Mouse (Mus musculus) embryonic facial prominence, embryonic 14.5 days (tissue): ENCODE results near the gene Prg2. TPM values are rescaled to one million over a fixed set of nuclear protein-coding genes. Genes with fewer than 3 reads are reported as not detected.

ENCODE experiments used
- ATAC-seq: fragments of 200-750 bp; cut with Nextera tagmentation; 2 replicates; pipeline ENCODE4 v1.8.0; 2017; ENCODE audit warnings: low read depth, moderate number of reproducible peaks, moderate TSS enrichment
- DNase-seq: peaks from one replicate; pipeline ENCODE4 v3.0.0-alpha.2; 2015; ENCODE audit warnings: low spot score
- H3K27ac ChIP-seq: fragments of 300-500 bp; sonication (generic); replicated peaks from 2 replicates; pipeline ENCODE4 v1.5.1; 2014; ENCODE audit warnings: low read depth, mild to moderate bottlenecking, low read length, moderate library complexity
- H3K27me3 ChIP-seq: fragments of 300-500 bp; sonication (generic); replicated peaks from 2 replicates; pipeline ENCODE4 v1.6.1; 2014; ENCODE audit warnings: low read length; ENCODE audit not compliant: control insufficient read depth, insufficient read depth
- H3K36me3 ChIP-seq: fragments of 300-500 bp; sonication (generic); 2 replicates; pipeline ENCODE4 v1.6.1; 2014; ENCODE audit warnings: low read length, mixed read lengths; ENCODE audit not compliant: control insufficient read depth, insufficient read depth
- H3K4me1 ChIP-seq: fragments of 300-500 bp; sonication (generic); 2 replicates; pipeline ENCODE4 v1.6.1; 2014; ENCODE audit warnings: antibody characterized with exemption, low read length; ENCODE audit not compliant: control insufficient read depth, insufficient read depth
- H3K4me2 ChIP-seq: fragments of 300-500 bp; sonication (generic); 2 replicates; pipeline ENCODE4 v1.6.1; 2014; ENCODE audit warnings: low read depth, mild to moderate bottlenecking, low read length, moderate library complexity, mixed read lengths
- H3K4me3 ChIP-seq: fragments of 300-500 bp; sonication (generic); 2 replicates; pipeline ENCODE4 v1.5.1; 2014; ENCODE audit warnings: low read depth, mild to moderate bottlenecking, low read length
- H3K9ac ChIP-seq: fragments of 300-500 bp; sonication (generic); 2 replicates; pipeline ENCODE4 v1.6.1; 2014; ENCODE audit warnings: low read depth, mild to moderate bottlenecking, low read length, moderate library complexity, mixed read lengths
- H3K9me3 ChIP-seq: fragments of 300-500 bp; sonication (generic); 2 replicates; pipeline ENCODE4 v1.6.1; 2016; ENCODE audit warnings: low read length; ENCODE audit not compliant: control insufficient read depth
- WGBS: fragments of 180-500 bp; shearing (Covaris S2); extraction: QIAGEN DNeasy Blood & Tissue Kit; methylation state at CpG from one replicate; pipeline ENCODE4 v1.1.7; 2014; 5-methylcytosine and 5-hydroxymethylcytosine counted together
- polyA plus RNA-seq: library from polyadenylated mRNA; unstranded; fragments of >200 nt; fragmentation: Nextera tagmentation; extraction: Ambion mirVana; gene quantifications from 2 replicates; pipeline ENCODE4 v1.2.1, GENCODE M21; 2014

The Prg2 gene
- polyA plus RNA-seq, 1 experiment from 2014 or later, result not detected

DNA sequence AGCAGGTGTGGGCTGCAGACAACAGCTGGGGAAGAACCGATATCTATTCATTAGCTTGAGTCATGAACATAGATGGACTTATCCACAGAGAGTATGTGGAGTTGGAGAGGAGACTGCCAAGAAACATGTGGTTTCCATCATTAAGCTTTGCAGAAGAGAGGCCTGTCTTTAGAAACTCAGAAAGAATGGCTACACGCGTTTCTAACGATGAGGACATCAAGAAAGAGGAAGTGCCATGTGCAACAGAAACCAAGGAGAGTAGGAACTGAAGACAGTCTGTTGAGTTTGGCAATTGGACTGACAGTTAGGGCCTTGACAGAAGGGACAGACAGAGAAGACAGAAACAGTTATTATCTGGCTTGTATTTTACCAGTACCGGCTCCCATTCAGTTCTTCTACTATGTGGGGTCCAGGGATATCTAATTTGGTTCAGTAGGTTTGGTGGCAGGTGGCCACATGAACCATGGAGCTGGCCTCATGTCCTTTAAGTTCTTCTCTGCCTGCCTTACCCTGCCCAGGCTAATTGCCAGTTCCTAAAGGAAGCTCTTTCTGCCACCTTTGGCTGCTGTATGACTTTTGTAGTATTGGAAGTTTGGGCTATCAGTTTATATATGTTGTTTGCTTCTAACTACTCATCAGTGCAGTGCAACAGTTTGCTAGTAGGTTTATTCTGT is 12.8 kb upstream of the Prg2 start:
- no peaks in the 10 kb centered on the region for H3K9me3 ChIP-seq
- WGBS, result 83% methylated on average over 5 of the region's 5 CpGs
- no peak overlapping the region for H3K27ac ChIP-seq
- DNase-seq (no peak), ATAC-seq (no peak)
- no peaks in the 10 kb centered on the region for H3K27me3 ChIP-seq
- H3K9ac ChIP-seq, result no peak overlapping the region
- H3K4me3 ChIP-seq, result no peak overlapping the region
- no peaks in the 10 kb centered on the region for H3K36me3 ChIP-seq
- no peak overlapping the region for H3K4me2 ChIP-seq
- no peaks in the 10 kb centered on the region for H3K4me1 ChIP-seq

DNA sequence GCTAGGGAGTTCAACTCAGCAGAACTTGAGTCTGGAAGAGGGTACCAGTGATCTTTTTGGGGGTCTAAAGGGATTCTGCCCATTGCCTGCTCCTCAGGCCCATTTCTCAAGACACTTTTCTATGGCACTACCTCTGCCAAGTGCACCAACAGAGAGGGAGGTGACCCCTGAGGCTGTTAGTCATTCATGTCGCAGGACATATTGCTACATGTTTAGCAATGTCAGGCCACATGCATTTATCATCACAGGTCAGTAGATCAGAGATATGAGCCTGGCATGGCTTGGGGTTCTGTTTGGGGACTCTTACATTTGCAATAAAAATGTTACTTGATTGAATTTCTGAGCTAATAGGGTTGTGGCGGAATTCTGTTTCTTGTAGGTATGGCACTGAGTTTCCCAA is 4.7 kb upstream of the Prg2 start:
- H3K27me3 ChIP-seq, result no peaks in the 10 kb centered on the region
- 91% methylated on average over 2 of the region's 2 CpGs for WGBS
- no peak overlapping the region for H3K9ac ChIP-seq
- no peak overlapping the region for H3K27ac ChIP-seq
- no peak overlapping the region for H3K4me3 ChIP-seq
- no peaks in the 10 kb centered on the region for H3K4me1 ChIP-seq
- H3K4me2 ChIP-seq, result no peak overlapping the region
- DNase-seq, result no peak
- H3K36me3 ChIP-seq, result no peaks in the 10 kb centered on the region
- H3K9me3 ChIP-seq, result no peaks in the 10 kb centered on the region
- ATAC-seq, result no peak

DNA sequence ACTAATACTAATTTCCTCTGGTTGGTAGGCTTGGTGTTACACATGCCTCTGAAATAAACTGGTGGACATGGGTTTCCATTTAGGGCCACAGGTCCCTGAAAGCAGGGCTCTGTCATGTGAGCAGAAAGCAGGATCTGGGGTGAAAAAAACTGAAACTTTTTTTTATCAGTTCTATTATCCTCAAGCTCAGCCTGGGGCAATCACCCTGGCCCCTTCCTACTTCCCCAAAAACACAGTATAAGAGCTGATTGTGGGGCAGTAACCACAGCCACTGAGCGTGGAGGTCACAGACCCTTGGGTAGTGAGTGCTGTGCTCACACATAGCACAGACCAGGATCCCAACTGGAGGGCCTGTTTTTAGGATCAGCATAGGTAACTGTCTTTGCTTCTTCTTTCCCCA is 7.7 kb downstream of the Prg2 start, which contains the start of gene Prg3:
TSS of gene Prg3 (plus strand) at position 286 of the 400 bp plus-strand sequence.
- no peak within 1 kb of the TSS for H3K9ac ChIP-seq
- ATAC-seq (no peak), DNase-seq (no peak)
- H3K27me3 ChIP-seq, result no peaks in the 10 kb centered on the region
- no peak within 1 kb of the TSS for H3K27ac ChIP-seq
- WGBS, result 52% methylated on average over 1 of the region's 1 CpGs
- H3K4me1 ChIP-seq, result no peaks in the 10 kb centered on the region
- H3K36me3 ChIP-seq, result no peaks in the 10 kb centered on the region
- no peaks in the 10 kb centered on the region for H3K9me3 ChIP-seq
- H3K4me3 ChIP-seq, result no peak within 1 kb of the TSS
- H3K4me2 ChIP-seq, result no peak within 1 kb of the TSS

DNA sequence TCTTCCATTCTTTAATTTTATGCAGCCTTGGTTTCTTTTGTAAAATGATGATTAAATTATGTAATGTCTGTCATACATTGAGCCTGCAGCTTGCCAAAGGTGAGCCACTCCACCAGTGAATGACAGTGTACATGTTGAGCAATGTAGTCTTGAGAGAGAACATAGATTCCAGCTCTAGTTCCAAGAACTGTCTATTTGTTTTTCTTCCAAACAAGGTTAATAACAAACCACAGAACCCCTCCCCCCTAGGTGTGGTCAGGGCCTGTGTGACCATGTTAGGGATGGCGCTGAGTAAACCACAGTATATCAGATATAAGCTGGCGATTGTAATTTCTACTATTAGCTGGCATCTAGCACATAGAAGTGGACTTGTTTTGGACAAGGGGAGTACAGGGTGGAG is 16.1 kb downstream of the Prg2 start:
- DNase-seq (no peak), ATAC-seq (no peak)
- no peaks in the 10 kb centered on the region for H3K27me3 ChIP-seq
- H3K4me2 ChIP-seq, result no peak overlapping the region
- H3K27ac ChIP-seq, result no peak overlapping the region
- no peak overlapping the region for H3K9ac ChIP-seq
- H3K4me3 ChIP-seq, result no peak overlapping the region
- H3K36me3 ChIP-seq, result no peaks in the 10 kb centered on the region
- no peaks in the 10 kb centered on the region for H3K4me1 ChIP-seq
- WGBS, result 76% methylated on average over 2 of the region's 2 CpGs
- H3K9me3 ChIP-seq, result no peaks in the 10 kb centered on the region

DNA sequence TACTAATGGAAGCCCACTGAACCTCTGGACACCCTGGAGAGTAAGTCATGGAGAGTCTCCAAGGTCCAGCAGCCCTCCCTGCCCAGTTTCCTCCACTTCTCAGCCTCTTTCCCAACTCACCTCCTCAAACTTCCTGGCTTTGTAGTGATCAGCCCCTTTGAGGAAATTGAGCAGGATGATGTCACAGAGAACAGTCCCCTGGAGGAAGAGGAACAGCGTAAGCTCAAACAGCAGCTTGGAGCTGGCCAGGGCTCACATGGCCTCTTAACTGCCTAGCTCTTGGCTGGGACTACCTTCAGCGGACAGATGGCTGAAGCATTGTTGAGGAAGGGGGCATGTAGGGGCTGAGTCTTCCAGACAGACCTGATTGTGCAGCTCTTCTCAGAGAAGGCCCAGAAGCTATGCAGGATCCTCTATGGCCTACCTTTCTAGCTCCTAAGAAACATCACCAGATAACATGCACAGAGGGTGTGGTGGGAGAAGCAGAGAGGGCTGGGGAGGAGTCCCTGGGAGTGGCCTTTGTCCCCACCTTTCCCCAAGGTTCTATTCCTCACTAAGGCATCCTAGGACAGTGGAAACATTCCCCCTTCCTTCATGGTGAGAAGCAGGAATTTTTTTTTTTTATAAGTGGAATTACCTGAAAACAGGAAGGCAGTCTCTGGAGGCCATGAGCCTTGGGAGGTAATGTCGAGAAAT is 19.4 kb downstream of the Prg2 start:
- no peak for ATAC-seq
- no peaks in the 10 kb centered on the region for H3K36me3 ChIP-seq

DNA sequence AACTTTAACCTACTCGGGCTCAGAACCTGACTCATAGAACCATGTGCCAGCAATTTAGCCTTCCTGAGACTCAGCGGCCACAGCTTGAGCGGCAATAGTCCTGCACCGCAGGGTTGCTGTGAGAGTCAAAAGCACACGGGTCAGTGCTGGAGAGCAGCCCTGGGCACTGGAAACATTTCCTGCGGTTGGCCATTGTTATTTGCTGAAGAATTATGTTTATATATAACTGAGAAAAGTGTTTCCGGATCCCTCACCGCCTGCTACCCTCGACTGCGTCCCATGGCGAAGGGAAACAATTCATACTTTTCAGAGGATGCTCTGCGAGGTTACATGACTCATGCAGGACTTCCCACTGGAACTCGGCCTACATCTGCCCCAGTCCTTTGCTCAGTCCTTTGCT is 21.2 kb downstream of the Prg2 start:
- DNase-seq, result peak; percentile 9
- H3K9ac ChIP-seq, result no peak overlapping the region
- H3K4me1 ChIP-seq, result no peaks in the 10 kb centered on the region
- no peak overlapping the region for H3K4me3 ChIP-seq
- H3K4me2 ChIP-seq, result no peak overlapping the region
- H3K9me3 ChIP-seq, result no peaks in the 10 kb centered on the region
- WGBS, result 70% methylated on average over 13 of the region's 13 CpGs
- no peaks in the 10 kb centered on the region for H3K27me3 ChIP-seq
- H3K27ac ChIP-seq, result no peak overlapping the region
- ATAC-seq, result no peak
- no peaks in the 10 kb centered on the region for H3K36me3 ChIP-seq

More for the DNA sequence above, 19.4 kb downstream of the Prg2 start:
- Histone ChIP-seq H3K27ac (no peak overlapping the region), H3K4me1 (no peaks in the 10 kb centered on the region), H3K9me3 (no peaks in the 10 kb centered on the region), H3K9ac (no peak overlapping the region), H3K4me3 (no peak overlapping the region), H3K27me3 (no peaks in the 10 kb centered on the region), H3K4me2 (no peak overlapping the region)
- DNase-seq, result peak; percentile 36
- WGBS, result 74% methylated on average over 3 of the region's 3 CpGs

DNA sequence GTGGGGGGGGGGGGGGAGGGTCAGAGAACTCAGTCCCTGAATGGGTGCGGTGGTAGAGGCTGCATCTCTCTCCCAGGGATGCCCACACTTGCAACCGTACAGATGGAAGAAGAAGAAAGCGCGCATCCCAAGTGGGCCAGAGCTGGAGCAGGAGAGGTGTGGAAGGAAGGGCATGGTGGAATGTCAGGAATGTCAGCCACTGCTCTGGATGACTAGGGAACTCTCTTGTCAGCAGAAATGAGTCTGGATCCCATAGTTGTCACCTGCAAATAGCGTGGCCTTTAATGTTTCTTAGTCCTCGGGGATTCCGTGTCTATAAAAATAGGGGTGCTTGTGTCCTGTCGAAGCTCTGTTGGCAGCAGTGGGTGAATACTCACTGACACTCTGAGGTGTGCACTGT is 22.3 kb downstream of the Prg2 start:
- H3K4me3 ChIP-seq, result no peak overlapping the region
- no peaks in the 10 kb centered on the region for H3K27me3 ChIP-seq
- H3K36me3 ChIP-seq, result no peaks in the 10 kb centered on the region
- H3K4me1 ChIP-seq, result no peaks in the 10 kb centered on the region
- H3K9me3 ChIP-seq, result no peaks in the 10 kb centered on the region
- H3K4me2 ChIP-seq, result no peak overlapping the region
- WGBS, result 71% methylated on average over 8 of the region's 8 CpGs
- no peak for ATAC-seq
- no peak overlapping the region for H3K27ac ChIP-seq
- DNase-seq, result no peak
- no peak overlapping the region for H3K9ac ChIP-seq

DNA sequence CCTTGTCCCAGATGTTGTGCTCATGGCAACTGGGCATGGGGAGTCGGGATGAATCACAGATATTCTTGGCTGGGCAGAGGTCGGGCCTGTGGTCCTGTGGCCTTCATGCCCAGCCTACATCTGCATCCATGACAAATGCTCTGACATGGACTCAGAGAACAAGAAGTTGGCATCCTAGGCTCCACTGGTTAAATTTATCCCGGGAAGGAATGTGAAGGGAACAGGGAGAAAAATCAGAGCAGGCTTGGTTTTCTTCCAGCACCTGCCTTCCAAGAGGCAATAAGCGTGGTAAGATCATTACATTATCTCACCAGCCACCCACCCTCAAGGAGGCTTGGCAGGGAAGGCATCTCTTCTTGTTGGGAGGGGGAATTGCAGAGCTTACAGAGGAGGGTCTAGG is 24.1 kb downstream of the Prg2 start:
- Histone ChIP-seq H3K4me3 (no peak overlapping the region), H3K4me1 (no peaks in the 10 kb centered on the region), H3K27me3 (no peaks in the 10 kb centered on the region), H3K36me3 (no peaks in the 10 kb centered on the region), H3K27ac (no peak overlapping the region), H3K9ac (no peak overlapping the region), H3K4me2 (no peak overlapping the region), H3K9me3 (no peaks in the 10 kb centered on the region)
- WGBS, result 80% methylated on average over 4 of the region's 4 CpGs
- ATAC-seq (no peak), DNase-seq (no peak)

DNA sequence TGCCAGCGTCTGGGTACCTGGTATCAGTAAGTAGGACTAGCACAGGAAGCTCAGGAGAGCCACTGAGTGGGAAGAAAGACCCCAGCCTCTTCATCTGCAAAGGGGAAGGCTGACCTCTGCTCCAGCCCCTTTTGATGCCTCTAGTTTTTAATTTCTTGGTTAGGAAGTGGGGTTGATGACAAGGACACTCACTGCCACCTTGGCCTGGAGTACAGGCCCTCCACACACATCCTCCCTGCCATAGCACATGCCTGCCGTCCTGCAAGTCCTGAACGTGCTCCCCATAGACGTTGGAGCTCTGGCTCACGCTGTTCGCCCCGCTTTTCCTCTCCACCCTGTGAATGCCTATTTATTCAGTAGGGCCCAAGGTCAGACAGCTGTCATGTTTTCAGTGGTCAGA is 26.3 kb downstream of the Prg2 start:
- WGBS, result 79% methylated on average over 7 of the region's 7 CpGs
- Histone ChIP-seq H3K27me3 (no peaks in the 10 kb centered on the region), H3K36me3 (no peaks in the 10 kb centered on the region), H3K9me3 (no peaks in the 10 kb centered on the region), H3K4me1 (no peaks in the 10 kb centered on the region), H3K27ac (no peak overlapping the region), H3K4me3 (no peak overlapping the region), H3K4me2 (no peak overlapping the region), H3K9ac (no peak overlapping the region)
- ATAC-seq (no peak), DNase-seq (no peak)
